Mouse (Mus musculus) right cerebral cortex, postnatal 10 days (tissue): ENCODE data around the gene Rhebl1.

Experiments used
- DNase-seq, 2 experiments: peaks; one replicate each; pipeline ENCODE4 v3.0.0; 2021; ENCODE audit warnings: low spot score in 2 of 2

Gene Rhebl1

DNA sequence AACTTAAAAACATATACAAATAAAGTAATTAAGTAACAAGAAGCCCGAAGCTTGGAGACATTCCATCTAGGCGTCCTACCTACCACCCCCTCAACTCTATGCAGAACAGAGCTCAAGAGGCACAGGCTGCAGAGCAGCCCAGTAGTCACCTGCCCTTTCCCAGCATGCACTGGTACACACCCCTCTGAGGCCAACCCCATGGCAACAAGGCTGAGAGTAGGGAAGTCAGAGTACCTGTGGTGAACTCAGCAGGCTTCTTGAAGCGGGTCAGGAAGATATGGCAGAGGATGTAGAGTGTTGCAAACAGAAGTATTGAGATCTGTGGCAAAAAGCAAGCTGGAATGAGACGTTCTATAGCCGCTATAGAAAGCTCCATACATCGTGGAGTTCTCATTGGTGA is 20.6 kb upstream of the Rhebl1 start:
- DNase-seq, result no peak

DNA sequence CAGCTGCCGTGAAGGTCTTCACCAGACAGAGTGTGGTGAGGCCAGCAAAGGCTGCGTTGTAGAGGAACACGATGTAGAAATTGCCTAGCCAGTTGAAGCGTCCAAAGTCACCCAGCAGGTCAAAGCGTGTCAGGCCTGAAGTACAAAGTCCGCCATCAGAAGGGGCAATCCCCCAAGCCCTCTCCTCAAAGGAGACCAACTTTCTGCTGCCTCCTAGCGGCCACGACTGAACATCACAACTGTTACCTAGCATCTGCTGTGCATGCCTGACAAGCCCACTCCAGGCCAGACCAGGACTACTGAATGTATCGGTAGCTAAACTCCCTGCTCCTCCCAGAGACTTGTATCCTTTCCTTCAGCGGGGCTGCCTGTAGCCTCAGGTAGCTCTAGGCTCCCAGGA is 10.4 kb upstream of the Rhebl1 start:
- no peak for DNase-seq

- DNase-seq, result no peak
Measured at GRCm38 (mm10) chr15:98902600-98902999, 8.3 kb upstream of the Rhebl1 start.

- DNase-seq, result no peak
Measured at GRCm38 (mm10) chr15:98901530-98901929, 7.2 kb upstream of the Rhebl1 start.

GRCm38 (mm10) chr15:98897928-98898800 is 3.8 kb upstream of the Rhebl1 start, which contains the start of gene Dhh:
TSS of gene Dhh (minus strand) at chr15:98898540.
- no peak for DNase-seq

DNA sequence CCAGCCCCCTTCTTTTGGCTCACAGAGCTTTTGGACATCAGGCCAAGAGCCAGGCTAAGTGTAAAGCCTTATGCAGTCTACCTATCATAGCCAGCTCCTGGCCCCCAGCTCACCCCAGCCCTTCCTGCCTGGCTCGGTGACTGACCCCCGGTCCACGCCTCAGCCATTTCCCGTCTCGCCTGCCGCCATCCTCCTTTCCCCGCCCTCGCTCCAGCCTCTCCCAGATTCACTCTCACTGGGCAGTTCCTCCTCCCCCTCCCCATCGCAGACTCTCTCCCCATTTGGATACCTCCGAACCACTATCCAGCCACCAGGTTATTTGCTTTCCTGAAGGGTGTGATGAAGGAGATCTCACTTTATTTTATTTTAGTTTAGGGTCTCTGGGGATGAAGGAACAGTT is 3.2 kb upstream of the Rhebl1 start:
- DNase-seq, result no peak

- DNase-seq, result no peak
Measured at GRCm38 (mm10) chr15:98895635-98896589, 1.6 kb upstream of the Rhebl1 start.

- no peak for DNase-seq
Measured at GRCm38 (mm10) chr15:98894746-98895634, 650 bp upstream of the Rhebl1 start.

GRCm38 (mm10) chr15:98893036-98893435 is 1.3 kb downstream of the Rhebl1 start:
- no peak for DNase-seq

GRCm38 (mm10) chr15:98891907-98892606 is 2.3 kb downstream of the Rhebl1 start:
- peak; percentile 80 to 82 for DNase-seq

DNA sequence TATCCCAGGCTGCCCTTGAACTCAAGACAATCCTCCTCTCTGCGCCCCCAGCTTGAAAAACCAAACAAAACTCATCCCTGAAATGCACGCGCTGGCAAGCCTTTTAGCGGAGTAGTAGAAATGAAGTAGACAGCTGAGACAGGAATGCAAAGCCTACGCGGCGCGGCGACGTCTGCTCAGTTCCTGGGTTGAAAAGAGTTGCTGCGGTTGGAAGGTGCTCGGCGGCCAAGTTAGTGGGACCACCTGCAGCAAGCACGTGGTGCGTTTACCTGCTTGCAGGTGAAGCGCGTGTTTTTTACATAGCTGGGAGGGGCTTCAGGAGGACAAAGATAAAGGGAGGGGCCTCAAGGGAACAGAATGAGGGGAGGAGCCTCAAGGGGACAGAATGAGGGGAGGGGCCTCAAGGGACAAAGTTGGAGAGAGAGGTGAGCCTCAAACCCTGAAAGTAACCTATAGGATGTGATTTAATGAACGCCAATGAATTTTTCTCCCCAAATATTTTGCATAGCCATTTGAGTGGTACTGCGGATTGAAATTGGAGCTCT is 3.1 kb downstream of the Rhebl1 start:
- peak in 1 of 2 experiments; percentile 47 for DNase-seq

DNA sequence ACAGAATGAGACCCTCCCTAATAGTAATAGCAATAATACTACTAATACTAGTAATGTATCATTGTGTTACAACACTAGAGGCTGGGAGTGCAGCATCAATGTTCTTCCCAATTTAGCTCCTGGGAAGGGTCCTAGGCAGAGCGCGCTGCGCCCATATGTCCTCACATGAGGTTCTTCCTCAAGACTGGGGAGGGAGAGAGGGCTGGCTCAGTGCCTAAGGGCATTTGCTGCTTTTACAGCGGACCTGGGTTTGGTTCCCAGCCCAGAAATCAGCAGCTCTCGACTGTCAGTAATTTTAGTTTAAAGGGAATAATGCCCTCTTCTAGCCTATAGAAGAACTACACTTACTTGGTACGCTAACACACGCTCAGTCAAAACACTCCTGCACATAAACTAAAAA is 6.8 kb downstream of the Rhebl1 start:
- no peak for DNase-seq

- no peak for DNase-seq
Measured at GRCm38 (mm10) chr15:98886667-98887387, 7.5 kb downstream of the Rhebl1 start.

DNA sequence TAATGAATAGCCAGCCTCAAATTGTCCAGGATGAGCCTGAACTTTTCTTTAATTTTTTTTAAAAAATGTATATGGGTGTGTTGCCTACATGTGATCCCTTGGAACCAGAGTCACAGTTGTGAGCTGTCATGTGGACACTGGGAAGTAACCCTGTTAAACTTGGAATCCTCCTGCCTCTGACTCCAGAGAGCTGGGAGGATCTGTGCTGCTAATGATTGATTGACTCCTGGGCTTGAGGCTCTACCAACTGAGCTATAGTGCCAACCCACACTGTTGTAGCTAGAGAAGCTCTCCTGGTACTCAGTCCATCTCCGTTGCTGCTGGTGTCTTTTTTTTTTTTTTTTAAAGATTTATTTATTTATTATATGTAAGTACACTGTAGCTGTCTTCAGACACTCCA is 10.2 kb downstream of the Rhebl1 start:
- DNase-seq, result no peak

GRCm38 (mm10) chr15:98883661-98884060 is 10.7 kb downstream of the Rhebl1 start:
- DNase-seq, result no peak

- DNase-seq, result no peak
Measured at GRCm38 (mm10) chr15:98881656-98882008, 12.7 kb downstream of the Rhebl1 start.

GRCm38 (mm10) chr15:98880978-98881655 is 13.2 kb downstream of the Rhebl1 start:
- peak; percentile 93 to 96 for DNase-seq

DNA sequence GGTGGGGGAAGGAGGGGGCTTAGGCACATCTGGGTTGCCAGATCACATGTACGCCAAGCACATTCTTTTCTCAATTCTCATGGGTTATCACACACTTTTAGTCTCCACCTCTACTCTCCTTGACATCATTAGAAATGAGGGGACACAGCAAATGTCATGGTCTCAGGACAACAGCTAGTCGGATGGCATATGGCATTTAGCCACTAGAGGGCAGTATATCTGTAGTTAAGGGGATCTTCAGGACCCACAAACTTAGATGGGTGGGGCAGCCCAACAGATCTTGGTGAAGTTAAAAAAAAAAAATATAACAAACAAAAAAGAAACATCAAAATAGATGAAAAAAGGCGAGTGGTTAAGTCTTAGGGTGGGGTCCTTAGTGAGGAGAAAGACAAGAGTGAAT is 17.0 kb downstream of the Rhebl1 start:
- peak; percentile 59 to 63 for DNase-seq
